Mouse (Mus musculus) stomach, embryonic 16.5 days (tissue): ENCODE measurements at regions not wholly inside any gene's neighbourhood (a gene's known extent, or its start where the extent isn't known, plus 50 kb on each side); places are given as distances from the start of the nearest gene placed in this dataset.
"Not testable (repeated sequence)": the region's sequence is repeated elsewhere in the genome, so short reads cannot be mapped to it uniquely, and the experiment has no call there.

Experiments
- ATAC-seq: fragments of 200-750 bp; cut with Nextera tagmentation; 2 replicates; pipeline ENCODE4 v1.8.0; 2017; ENCODE audit warnings: moderate number of reproducible peaks, moderate TSS enrichment; ENCODE audit not compliant: insufficient read depth, low FRiP score
- H3K27ac ChIP-seq: fragments of 300-500 bp; sonication (generic); 2 replicates; pipeline ENCODE4 v1.5.1; 2014; ENCODE audit warnings: low read length
- H3K27me3 ChIP-seq: fragments of 300-500 bp; sonication (generic); 2 replicates; pipeline ENCODE4 v1.6.1; 2014; ENCODE audit warnings: low read length, control low read depth, mixed read lengths; ENCODE audit not compliant: control insufficient read depth, insufficient read depth
- H3K36me3 ChIP-seq: fragments of 300-500 bp; sonication (generic); 2 replicates; pipeline ENCODE4 v1.6.1; 2014; ENCODE audit warnings: low read length; ENCODE audit not compliant: control insufficient read depth, insufficient read depth
- H3K4me1 ChIP-seq: fragments of 300-500 bp; sonication (generic); 2 replicates; pipeline ENCODE4 v1.6.1; 2014; ENCODE audit warnings: low read length, control low read depth, mixed read lengths; ENCODE audit not compliant: control insufficient read depth, insufficient read depth
- H3K4me2 ChIP-seq: fragments of 300-500 bp; sonication (generic); 2 replicates; pipeline ENCODE4 v1.6.1; 2014; ENCODE audit warnings: low read depth, low read length, mixed read lengths
- H3K4me3 ChIP-seq: fragments of 300-500 bp; sonication (generic); replicated peaks from 2 replicates; pipeline ENCODE4 v1.5.1; 2014; ENCODE audit warnings: mild to moderate bottlenecking, low read length
- H3K9ac ChIP-seq: fragments of 300-500 bp; sonication (generic); 2 replicates; pipeline ENCODE4 v1.6.1; 2014; ENCODE audit warnings: low read length
- H3K9me3 ChIP-seq: fragments of 300-500 bp; sonication (generic); replicated peaks from 2 replicates; pipeline ENCODE4 v1.6.1; 2016; ENCODE audit warnings: low read length, control low read depth; ENCODE audit not compliant: control insufficient read depth
- WGBS: fragments of 180-500 bp; shearing (Covaris S2); extraction: QIAGEN DNeasy Blood & Tissue Kit; methylation state at CpG from one replicate; pipeline ENCODE4 v1.1.7; 2014; 5-methylcytosine and 5-hydroxymethylcytosine counted together

DNA sequence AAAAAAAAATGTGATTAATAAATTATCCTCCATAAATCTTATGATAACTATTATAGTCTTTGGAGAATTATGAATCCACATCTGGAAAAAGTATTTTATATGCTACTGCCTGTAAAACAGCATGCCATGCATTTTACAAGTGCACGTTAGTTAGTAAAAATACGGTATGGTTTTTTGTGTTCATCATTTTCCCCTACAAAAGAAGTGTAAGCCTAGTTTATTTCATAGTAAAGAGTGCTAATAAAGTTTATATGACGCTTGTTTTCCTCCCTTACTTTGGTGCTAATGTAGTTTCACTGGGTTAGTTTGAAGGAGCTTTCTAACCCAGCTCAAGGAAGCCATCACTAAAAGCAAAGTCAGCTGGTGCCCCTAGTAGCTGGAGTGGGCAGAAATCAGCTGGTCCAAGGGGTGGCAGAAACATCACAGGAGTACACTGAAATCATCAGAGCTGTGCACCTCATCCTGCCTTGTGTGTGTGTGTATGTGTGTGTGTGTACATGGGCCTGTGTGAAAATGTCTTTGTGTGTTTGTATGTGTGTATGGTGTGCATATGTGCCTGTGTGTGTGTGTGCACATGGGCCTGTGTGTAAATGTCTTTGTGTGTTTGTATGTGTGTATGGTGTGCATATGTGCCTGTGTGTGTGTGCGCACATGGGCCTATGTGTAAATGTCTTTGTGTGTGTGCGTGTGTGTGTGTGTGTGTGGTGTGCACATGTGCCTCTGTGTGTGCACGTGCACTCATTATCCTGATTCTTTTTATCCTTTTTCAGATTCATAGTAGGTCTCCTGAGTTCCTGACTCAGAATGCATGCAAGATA is 181.6 kb downstream of the Osr1 start:
- Histone ChIP-seq H3K4me3 (no peak overlapping the region), H3K9me3 (no peaks in the 10 kb centered on the region), H3K27me3 (no peaks in the 10 kb centered on the region), H3K27ac (no peak overlapping the region), H3K9ac (no peak overlapping the region), H3K4me2 (no peak overlapping the region), H3K4me1 (no peaks in the 10 kb centered on the region), H3K36me3 (no peaks in the 10 kb centered on the region)
- no peak for ATAC-seq
- 83% methylated on average over 6 of the region's 6 CpGs for WGBS

GRCm38 (mm10) chr12:9752079-9752450 is 182.1 kb downstream of the Osr1 start:
- Histone ChIP-seq H3K4me3 (no peak overlapping the region), H3K27me3 (no peaks in the 10 kb centered on the region), H3K9me3 (no peaks in the 10 kb centered on the region), H3K9ac (no peak overlapping the region), H3K4me2 (no peak overlapping the region), H3K36me3 (no peaks in the 10 kb centered on the region), H3K4me1 (no peaks in the 10 kb centered on the region), H3K27ac (no peak overlapping the region)
- no peak for ATAC-seq
- WGBS, result 56% methylated on average over 6 of the region's 6 CpGs

- no peak for ATAC-seq
- Histone ChIP-seq H3K4me2 (no peak overlapping the region), H3K27me3 (no peaks in the 10 kb centered on the region), H3K36me3 (no peaks in the 10 kb centered on the region), H3K4me1 (no peaks in the 10 kb centered on the region), H3K27ac (no peak overlapping the region), H3K9me3 (no peaks in the 10 kb centered on the region), H3K4me3 (no peak overlapping the region), H3K9ac (no peak overlapping the region)
- 50% methylated on average over 1 of the region's 1 CpGs for WGBS
Measured at GRCm38 (mm10) chr12:9756411-9756810, 186.5 kb downstream of the Osr1 start.

- H3K9me3 ChIP-seq, result no peaks in the 10 kb centered on the region
- H3K36me3 ChIP-seq, result no peaks in the 10 kb centered on the region
- WGBS, result 57% methylated on average over 5 of the region's 5 CpGs
- no peak overlapping the region for H3K9ac ChIP-seq
- no peak overlapping the region for H3K4me2 ChIP-seq
- no peaks in the 10 kb centered on the region for H3K27me3 ChIP-seq
- H3K4me3 ChIP-seq, result no peak overlapping the region
- no peak overlapping the region for H3K27ac ChIP-seq
- no peaks in the 10 kb centered on the region for H3K4me1 ChIP-seq
- ATAC-seq, result no peak
Measured at GRCm38 (mm10) chr12:9760818-9761217, 190.9 kb downstream of the Osr1 start.

DNA sequence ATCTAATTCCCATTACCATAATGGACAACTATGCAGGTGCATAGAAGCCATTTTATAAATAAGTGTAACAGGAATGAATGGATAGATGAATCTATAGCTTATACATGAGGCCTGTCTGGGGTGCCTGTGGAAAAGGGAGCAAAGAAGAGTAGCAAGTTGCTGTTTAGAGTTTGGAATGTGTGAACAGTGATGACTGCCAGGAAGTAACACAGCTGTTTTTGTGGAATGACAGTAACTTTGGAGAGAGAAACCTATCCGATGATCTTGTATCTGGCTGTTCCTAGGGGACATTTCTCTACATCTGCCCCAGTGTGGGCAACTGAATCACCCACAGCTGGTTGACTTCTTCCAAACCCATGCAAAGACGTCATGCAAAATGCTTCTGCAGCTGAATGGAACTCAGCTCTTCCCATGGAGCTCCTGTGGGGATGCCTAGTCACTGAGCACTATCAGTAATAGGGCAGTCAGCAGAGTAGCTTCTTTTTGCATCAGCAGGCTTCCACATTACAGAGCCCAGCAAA is 192.4 kb downstream of the Osr1 start:
- not testable (repeated sequence) for H3K9ac ChIP-seq, ATAC-seq, H3K36me3 ChIP-seq, H3K4me1 ChIP-seq, H3K4me3 ChIP-seq, H3K27ac ChIP-seq, H3K9me3 ChIP-seq, H3K27me3 ChIP-seq, H3K4me2 ChIP-seq
- 56% methylated on average over 2 of the region's 2 CpGs for WGBS

DNA sequence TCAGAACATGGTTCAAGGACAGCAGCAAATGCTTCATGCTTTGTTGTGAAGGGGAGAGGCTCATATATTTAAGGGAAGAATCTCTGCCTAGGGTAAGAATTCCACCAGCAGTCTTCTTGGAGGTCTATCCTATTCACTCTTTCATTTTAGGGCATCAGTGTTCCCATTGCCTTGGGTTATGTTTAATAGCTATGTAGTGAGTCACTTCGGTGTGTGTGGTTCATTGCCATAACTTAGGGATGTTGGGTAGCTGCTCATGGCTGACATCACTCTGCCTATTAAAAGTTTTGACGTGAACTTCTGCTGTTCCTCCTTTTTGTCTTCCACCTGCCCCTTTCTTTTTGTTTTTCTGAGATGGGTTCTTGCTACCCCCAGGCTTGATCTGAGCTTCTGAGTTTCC is 192.9 kb downstream of the Osr1 start:
- Histone ChIP-seq H3K4me3 (no peak overlapping the region), H3K9me3 (no peaks in the 10 kb centered on the region), H3K4me2 (no peak overlapping the region), H3K36me3 (no peaks in the 10 kb centered on the region), H3K9ac (no peak overlapping the region), H3K27me3 (no peaks in the 10 kb centered on the region), H3K4me1 (no peaks in the 10 kb centered on the region), H3K27ac (no peak overlapping the region)
- WGBS, result 89% methylated on average over 2 of the region's 2 CpGs
- no peak for ATAC-seq

GRCm38 (mm10) chr12:9770908-9771307 is 201.0 kb downstream of the Osr1 start:
- ATAC-seq, result no peak
- no peak overlapping the region for H3K4me2 ChIP-seq
- H3K9ac ChIP-seq, result no peak overlapping the region
- no peak overlapping the region for H3K27ac ChIP-seq
- no peak overlapping the region for H3K4me3 ChIP-seq
- H3K27me3 ChIP-seq, result no peaks in the 10 kb centered on the region
- whole genome bisulfite sequencing, result 74% methylated on average over 4 of the region's 4 CpGs
- no peaks in the 10 kb centered on the region for H3K9me3 ChIP-seq
- no peaks in the 10 kb centered on the region for H3K36me3 ChIP-seq
- no peaks in the 10 kb centered on the region for H3K4me1 ChIP-seq

- Histone ChIP-seq H3K27me3 (no peaks in the 10 kb centered on the region), H3K36me3 (no peaks in the 10 kb centered on the region), H3K4me2 (no peak overlapping the region), H3K4me1 (no peaks in the 10 kb centered on the region), H3K4me3 (no peak overlapping the region), H3K9ac (no peak overlapping the region), H3K27ac (no peak overlapping the region), H3K9me3 (no peaks in the 10 kb centered on the region)
- no peak for ATAC-seq
- 69% methylated on average over 1 of the region's 1 CpGs for WGBS
Measured at GRCm38 (mm10) chr12:9772875-9773274, 203.0 kb downstream of the Osr1 start.

DNA sequence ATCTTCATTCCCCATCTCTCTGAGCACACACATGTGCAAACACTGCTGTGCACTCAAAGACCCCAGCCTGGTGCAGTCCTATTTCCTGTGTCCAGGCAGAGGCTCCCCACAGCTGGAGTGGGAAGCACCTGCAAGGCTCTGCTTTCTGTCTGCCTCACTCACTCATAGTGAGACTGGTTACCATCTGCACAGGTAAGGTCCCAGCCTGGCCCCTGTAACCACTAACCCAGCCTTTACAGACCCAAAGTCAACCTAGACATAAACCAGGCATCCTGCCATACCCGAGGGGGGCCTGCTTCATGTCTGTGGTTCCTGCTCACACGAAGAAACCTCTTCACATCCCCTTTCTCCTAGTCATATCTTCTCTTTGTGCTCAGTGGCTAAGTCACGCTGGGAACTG is 232.4 kb downstream of the Osr1 start:
- WGBS, result 48% methylated on average over 3 of the region's 3 CpGs
- no peak overlapping the region for H3K27ac ChIP-seq
- no peak overlapping the region for H3K4me3 ChIP-seq
- ATAC-seq, result no peak
- no peak overlapping the region for H3K4me2 ChIP-seq
- H3K9ac ChIP-seq, result no peak overlapping the region
- H3K36me3 ChIP-seq, result no peaks in the 10 kb centered on the region
- H3K27me3 ChIP-seq, result no peaks in the 10 kb centered on the region
- H3K4me1 ChIP-seq, result no peaks in the 10 kb centered on the region
- no peaks in the 10 kb centered on the region for H3K9me3 ChIP-seq
